Mouse (Mus musculus) heart, postnatal 0 days (tissue): ENCODE results near the gene 4930402H24Rik. TPM values are rescaled to one million over a fixed set of nuclear protein-coding genes. Genes with fewer than 3 reads are reported as not detected.

Source experiments
- ATAC-seq: fragments of 200-750 bp; cut with Nextera tagmentation; 2 replicates; pipeline ENCODE4 v1.8.0; 2017; ENCODE audit warnings: low read depth, moderate number of reproducible peaks, moderate library complexity; ENCODE audit not compliant: insufficient read depth
- DNase-seq: peaks from one replicate; pipeline ENCODE4 v3.0.0-alpha.2; 2016; ENCODE audit warnings: low spot score
- H3K27ac ChIP-seq: fragments of 300-500 bp; sonication (generic); 2 replicates; pipeline ENCODE4 v1.5.1; 2014; ENCODE audit warnings: low read depth, mild to moderate bottlenecking
- H3K27me3 ChIP-seq: fragments of 300-500 bp; sonication (generic); 2 replicates; pipeline ENCODE4 v1.6.1; 2014; ENCODE audit warnings: low read length, mixed read lengths; ENCODE audit not compliant: control insufficient read depth, insufficient read depth
- H3K36me3 ChIP-seq: fragments of 300-500 bp; sonication (generic); replicated peaks from 2 replicates; pipeline ENCODE4 v1.6.1; 2014; ENCODE audit warnings: low read length, mixed read lengths; ENCODE audit not compliant: control insufficient read depth, insufficient read depth
- H3K4me1 ChIP-seq: fragments of 300-500 bp; sonication (generic); 2 replicates; pipeline ENCODE4 v1.6.1; 2014; ENCODE audit warnings: antibody characterized with exemption; ENCODE audit not compliant: control insufficient read depth, insufficient read depth
- H3K4me2 ChIP-seq: fragments of 300-500 bp; sonication (generic); 2 replicates; pipeline ENCODE4 v1.6.1; 2014; ENCODE audit warnings: low read depth, mild to moderate bottlenecking, low read length, moderate library complexity
- H3K4me3 ChIP-seq: fragments of 300-500 bp; sonication (generic); 2 replicates; pipeline ENCODE4 v1.5.1; 2014; ENCODE audit warnings: low read depth, low read length
- H3K9ac ChIP-seq: fragments of 300-500 bp; sonication (generic); replicated peaks from 2 replicates; pipeline ENCODE4 v1.6.1; 2014; ENCODE audit warnings: low read depth, low read length, mixed read lengths
- H3K9me3 ChIP-seq: fragments of 300-500 bp; sonication (generic); replicated peaks from 2 replicates; pipeline ENCODE4 v1.6.1; 2016; ENCODE audit warnings: low read length; ENCODE audit not compliant: control insufficient read depth
- CTCF ChIP-seq: IDR thresholded peaks from 2 replicates; pipeline ENCODE4 v1.5.1; 2016; ENCODE audit warnings: antibody characterized with exemption, control low read depth, low read depth
- EP300 ChIP-seq: IDR thresholded peaks from 2 replicates; pipeline ENCODE4 v1.6.1; 2016; ENCODE audit warnings: antibody characterized with exemption, low read depth
- WGBS: fragments of 180-500 bp; shearing (Covaris S2); extraction: QIAGEN DNeasy Blood & Tissue Kit; methylation state at CpG from one replicate; pipeline ENCODE4 v1.1.7; 2014; 5-methylcytosine and 5-hydroxymethylcytosine counted together
- polyA plus RNA-seq: library from polyadenylated mRNA; unstranded; fragments of >200 nt; fragmentation: Nextera tagmentation; extraction: Ambion mirVana; gene quantifications from 2 replicates; pipeline ENCODE4 v1.2.1, GENCODE M21; 2015
- total RNA-seq: library from RNA; depleted of rRNA; stranded (reverse); fragments of >200 nt; gene quantifications from 2 replicates; pipeline ENCODE4 v1.2.3, GENCODE M21; 2014; ENCODE audit warnings: low replicate concordance

4930402H24Rik gene
- total and polyA plus RNA-seq, 2 experiments from 2014 or later = 41.8 to 89.9 TPM

DNA sequence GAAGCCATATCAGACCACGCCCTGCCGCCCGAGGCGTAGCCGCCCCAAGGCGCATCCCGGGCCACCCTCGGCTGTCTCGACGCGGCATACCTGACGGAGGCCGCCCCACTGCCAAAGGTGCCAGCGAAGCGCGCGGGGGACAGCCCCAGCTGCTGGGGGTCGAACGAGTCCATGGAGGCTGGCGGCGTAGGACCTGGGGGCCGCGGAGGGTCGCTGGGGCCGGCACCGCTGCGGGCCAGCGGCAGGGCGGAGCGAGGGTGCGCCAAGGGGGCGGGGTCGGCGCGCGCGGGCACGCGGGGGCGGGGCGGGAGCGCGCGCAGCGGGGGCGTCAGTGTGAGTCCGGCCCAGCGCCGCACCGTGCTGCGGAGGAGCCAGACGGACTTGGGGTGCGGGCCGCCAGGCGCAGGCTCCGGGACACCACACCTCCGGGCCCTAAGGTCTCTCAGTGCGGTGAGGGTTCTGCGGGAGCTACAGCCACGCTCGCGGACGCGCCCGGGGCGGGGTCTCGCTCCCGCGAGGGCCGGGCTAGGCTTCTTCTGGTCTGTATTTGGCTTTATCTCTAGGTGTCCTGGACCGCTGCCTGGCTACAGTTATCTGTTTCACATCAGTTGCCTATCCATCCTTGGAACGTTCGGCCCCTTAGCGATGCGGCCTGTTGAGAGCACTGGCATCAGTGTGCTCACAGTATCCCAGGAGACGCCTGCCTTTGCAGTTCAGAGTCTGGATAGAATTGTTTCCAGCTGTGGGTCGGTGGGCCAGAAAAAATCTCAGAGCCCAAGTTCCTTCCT lies 66.1 kb downstream of the 4930402H24Rik start:
- H3K36me3 ChIP-seq = peaks cover 6% of the 10 kb centered on the region; the same call in 1 of the 2 replicates
- TF ChIP-seq EP300 (0 out of 2 replicates have a peak, but pooled peaks have one; percentile 14), CTCF (no peak)
- H3K27me3 ChIP-seq = no peaks in the 10 kb centered on the region
- H3K4me1 ChIP-seq = peaks cover 17% of the 10 kb centered on the region
- H3K4me2 ChIP-seq = peak overlapping the region; percentile 66
- peak overlapping the region; percentile 83 for H3K4me3 ChIP-seq
- peak; percentile 51 for DNase-seq
- peak; percentile 86 for ATAC-seq
- WGBS = under 1% methylated on average over 63 of the region's 77 CpGs
- H3K9me3 ChIP-seq = no peaks in the 10 kb centered on the region
- peak overlapping the region; percentile 94 for H3K27ac ChIP-seq
- H3K9ac ChIP-seq = peak overlapping the region; percentile 80

- peak overlapping the region; percentile 66 for H3K4me2 ChIP-seq
- no peaks in the 10 kb centered on the region for H3K27me3 ChIP-seq
- no peaks in the 10 kb centered on the region for H3K9me3 ChIP-seq
- H3K9ac ChIP-seq = peak overlapping the region; percentile 80
- ATAC-seq = peak; percentile 52
- peak overlapping the region; percentile 83 for H3K4me3 ChIP-seq
- H3K4me1 ChIP-seq = peaks cover 17% of the 10 kb centered on the region
- TF ChIP-seq EP300 (no peak), CTCF (0 out of 2 replicates have a peak, but pooled peaks have one; percentile 7)
- peaks cover 6% of the 10 kb centered on the region; the same call in 1 of the 2 replicates for H3K36me3 ChIP-seq
- peak overlapping the region; percentile 94 for H3K27ac ChIP-seq
- no peak for DNase-seq
- WGBS = under 1% methylated on average over 19 of the region's 19 CpGs
Measured at GRCm38 (mm10) chr2:130839528-130839873, 66.7 kb downstream of the 4930402H24Rik start.

- DNase-seq (peak; percentile 77), ATAC-seq (peak; percentile 56)
- no peak for TF ChIP-seq EP300
- TF ChIP-seq CTCF = no peak
- WGBS = 2% methylated on average over 10 of the region's 10 CpGs
- H3K27me3 ChIP-seq = no peaks in the 10 kb centered on the region
- H3K36me3 ChIP-seq = peaks cover 6% of the 10 kb centered on the region; the same call in 1 of the 2 replicates
- peak overlapping the region; percentile 94 for H3K27ac ChIP-seq
- H3K4me1 ChIP-seq = peaks cover 17% of the 10 kb centered on the region
- peak overlapping the region; percentile 83 for H3K4me3 ChIP-seq
- H3K4me2 ChIP-seq = peak overlapping the region; percentile 66
- no peaks in the 10 kb centered on the region for H3K9me3 ChIP-seq
- peak overlapping the region; percentile 80 for H3K9ac ChIP-seq
Measured at GRCm38 (mm10) chr2:130839084-130839483, 67.1 kb downstream of the 4930402H24Rik start.

GRCm38 (mm10) chr2:130838131-130838530 lies 68.1 kb downstream of the 4930402H24Rik start:
- ATAC-seq (no peak), DNase-seq (no peak)
- Histone ChIP-seq H3K4me2 (peak overlapping the region; percentile 66), H3K27me3 (no peaks in the 10 kb centered on the region), H3K27ac (peak overlapping the region; percentile 94), H3K9me3 (no peaks in the 10 kb centered on the region), H3K9ac (peak overlapping the region; percentile 80; the same call in 1 of the 2 replicates), H3K4me1 (peaks cover 17% of the 10 kb centered on the region), H3K4me3 (peak overlapping the region; percentile 83), H3K36me3 (peaks cover 6% of the 10 kb centered on the region; the same call in 1 of the 2 replicates)
- no peak for TF ChIP-seq CTCF
- no peak for TF ChIP-seq EP300
- WGBS = 23% methylated on average over 1 of the region's 1 CpGs

- H3K9ac ChIP-seq = no peak overlapping the region
- H3K4me2 ChIP-seq = no peak overlapping the region
- H3K4me3 ChIP-seq = no peak overlapping the region
- H3K36me3 ChIP-seq = peaks cover 13% of the 10 kb centered on the region
- no peak for TF ChIP-seq CTCF
- no peak for TF ChIP-seq EP300
- H3K27me3 ChIP-seq = no peaks in the 10 kb centered on the region
- 76% methylated on average over 3 of the region's 3 CpGs for WGBS
- ATAC-seq = no peak
- no peak for DNase-seq
- H3K9me3 ChIP-seq = no peaks in the 10 kb centered on the region
- peak overlapping the region; percentile 4; the same call in 1 of the 2 replicates for H3K27ac ChIP-seq
- H3K4me1 ChIP-seq = peaks cover 29% of the 10 kb centered on the region
Measured at GRCm38 (mm10) chr2:130833699-130834098, 72.5 kb downstream of the 4930402H24Rik start.
